Mouse (Mus musculus): ENCODE results near the gene Baz1a. TPM values are rescaled to one million over a fixed set of nuclear protein-coding genes. Genes with fewer than 3 reads are reported as not detected.
"Not testable (repeated sequence)": the region's sequence is repeated elsewhere in the genome, so short reads cannot be mapped to it uniquely, and the experiment has no call there.

The Baz1a gene
- polyA plus RNA-seq, 2 experiments from 2014 or later = 32.7 to 38.6 TPM

DNA sequence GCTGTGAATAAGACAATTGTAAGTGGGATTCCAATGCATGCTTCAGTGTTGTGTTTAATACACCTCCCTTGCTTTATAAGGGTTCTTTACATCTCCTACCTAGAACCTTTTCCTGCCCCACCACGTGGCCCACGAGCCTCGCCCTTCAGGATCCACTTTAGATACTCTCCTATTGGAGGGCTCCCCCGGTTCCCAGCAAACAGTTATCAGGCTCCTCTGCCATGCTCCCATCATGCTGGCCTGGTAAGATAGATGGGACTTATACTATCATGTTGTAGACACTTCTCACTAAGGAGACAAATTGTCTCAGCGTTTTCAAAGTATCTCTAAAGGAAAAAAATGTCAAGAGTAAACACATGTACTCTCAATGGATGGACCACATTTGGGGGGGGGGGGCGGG is 33.6 kb downstream of the Baz1a start:
- ATAC-seq = no peak

DNA sequence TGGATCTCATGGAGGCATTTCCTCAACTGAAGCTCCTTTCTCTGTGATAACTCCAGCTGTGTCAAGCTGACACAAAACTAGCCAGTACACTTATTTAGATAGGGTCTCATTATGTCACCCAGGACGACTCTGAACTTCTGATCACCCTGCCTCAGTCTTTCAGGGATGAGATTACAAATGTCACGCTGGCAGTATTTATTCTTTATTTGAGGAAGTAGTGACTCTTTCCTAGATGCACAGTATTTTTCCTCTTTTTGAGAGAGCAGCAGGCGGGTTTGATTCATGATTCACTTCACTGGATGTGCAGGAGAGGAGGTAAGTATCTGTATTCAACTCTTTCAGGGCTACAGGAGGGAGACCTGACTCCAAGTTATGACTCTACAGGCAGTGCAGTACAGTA is 45.1 kb downstream of the Baz1a start:
- ATAC-seq = no peak

DNA sequence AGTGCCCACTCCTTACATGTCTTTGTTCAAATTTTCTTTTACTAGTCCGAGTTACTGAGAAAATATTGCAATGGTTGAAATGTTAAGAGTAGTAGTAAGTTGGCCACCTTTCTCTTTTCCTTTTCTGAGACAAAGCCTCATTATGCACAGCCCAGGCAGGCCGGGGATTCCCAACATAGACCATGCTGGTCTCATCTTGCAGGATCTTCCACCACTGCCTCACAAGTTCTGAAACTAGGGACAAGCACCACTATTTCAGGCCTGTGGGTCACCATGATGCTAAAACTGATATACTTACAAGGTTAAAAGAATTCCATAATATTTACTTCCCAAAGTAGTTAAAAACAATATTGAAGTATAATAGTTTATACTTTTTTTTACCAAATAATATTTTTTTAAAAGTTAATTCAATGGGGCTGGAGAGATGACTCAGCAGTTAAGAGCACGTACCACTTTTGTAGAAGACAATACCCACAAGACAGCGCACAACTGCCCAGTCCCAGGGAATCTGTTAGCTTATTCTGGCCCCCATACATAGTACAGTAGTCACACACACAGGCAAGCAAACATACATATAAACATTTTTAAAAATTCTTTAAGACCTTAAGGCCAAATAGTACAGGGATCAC is 48.5 kb downstream of the Baz1a start:
- no peak for ATAC-seq

- ATAC-seq = no peak
These were observed 54.6 kb downstream of the Baz1a start for GRCm38 (mm10) chr12:54959569-54959968.

GRCm38 (mm10) chr12:54956974-54957373 is 57.2 kb downstream of the Baz1a start:
- ATAC-seq = no peak

- no peak for ATAC-seq
These were observed 57.7 kb downstream of the Baz1a start for GRCm38 (mm10) chr12:54956457-54956856.

DNA sequence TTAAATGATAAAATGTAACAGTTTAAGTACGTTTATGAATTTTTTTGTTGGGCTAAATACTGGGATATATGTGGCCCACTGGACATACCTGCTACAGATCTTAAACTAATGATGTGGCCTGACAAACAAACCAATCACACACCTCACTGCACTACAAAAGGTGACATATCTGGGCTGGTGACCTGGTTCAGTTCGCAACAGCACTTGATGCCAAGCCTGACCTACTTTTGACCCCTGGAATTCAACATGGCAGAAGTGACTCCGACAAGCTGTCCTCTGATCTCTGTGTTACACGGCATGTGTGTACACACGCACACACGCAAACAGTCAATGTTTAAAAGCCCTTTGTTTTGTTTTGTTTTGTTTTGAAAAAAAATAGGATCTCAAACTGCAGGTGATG is 68.0 kb downstream of the Baz1a start:
- no peak for ATAC-seq

DNA sequence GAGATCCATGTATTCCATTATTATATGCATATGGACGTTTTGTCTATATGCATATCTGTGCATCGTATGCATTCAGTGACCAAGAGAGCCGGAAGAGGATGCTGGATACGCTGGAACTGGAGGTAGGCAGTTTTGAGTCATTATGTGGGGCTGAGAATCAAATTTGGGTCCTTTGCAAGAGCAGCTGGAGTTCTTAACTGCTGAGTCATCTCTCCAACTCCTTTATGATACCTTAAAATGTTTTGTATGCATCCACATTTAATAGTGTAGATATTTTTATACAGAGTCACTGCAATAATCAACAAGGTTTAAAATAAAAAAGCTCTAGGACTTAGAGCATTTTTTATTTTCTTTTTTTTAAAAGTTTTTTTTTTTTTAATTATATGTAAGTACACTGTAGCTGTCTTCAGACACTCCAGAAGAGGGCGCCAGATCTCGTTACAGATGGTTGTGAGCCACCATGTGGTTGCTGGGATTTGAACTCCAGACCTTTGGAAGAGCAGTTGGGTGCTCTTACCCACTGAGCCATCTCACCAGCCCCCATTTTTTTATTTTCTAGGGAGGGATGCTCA is 71.5 kb downstream of the Baz1a start:
- ATAC-seq = not testable (repeated sequence)

GRCm38 (mm10) chr12:54937581-54938343 is 76.4 kb downstream of the Baz1a start:
- not testable (repeated sequence) for ATAC-seq

DNA sequence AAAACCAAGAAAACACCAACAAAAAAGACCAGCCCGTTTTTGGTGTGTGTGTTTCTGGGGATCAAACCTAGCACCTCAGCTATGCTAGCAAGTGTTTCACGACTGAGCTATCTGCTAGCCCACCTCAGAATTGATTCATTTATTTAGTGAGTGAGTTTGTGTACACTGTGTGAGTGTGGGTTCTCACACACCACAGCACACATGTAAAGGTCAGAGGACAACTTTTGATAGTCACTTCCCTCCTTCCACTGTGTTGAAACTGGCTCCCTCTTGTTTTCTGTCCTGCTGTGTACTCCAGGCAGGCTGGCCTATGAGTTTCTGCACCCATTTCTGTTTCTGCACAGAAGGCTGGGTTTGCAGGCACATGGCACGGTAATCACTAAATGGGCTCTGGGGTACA is 103.8 kb downstream of the Baz1a start:
- ATAC-seq = no peak

DNA sequence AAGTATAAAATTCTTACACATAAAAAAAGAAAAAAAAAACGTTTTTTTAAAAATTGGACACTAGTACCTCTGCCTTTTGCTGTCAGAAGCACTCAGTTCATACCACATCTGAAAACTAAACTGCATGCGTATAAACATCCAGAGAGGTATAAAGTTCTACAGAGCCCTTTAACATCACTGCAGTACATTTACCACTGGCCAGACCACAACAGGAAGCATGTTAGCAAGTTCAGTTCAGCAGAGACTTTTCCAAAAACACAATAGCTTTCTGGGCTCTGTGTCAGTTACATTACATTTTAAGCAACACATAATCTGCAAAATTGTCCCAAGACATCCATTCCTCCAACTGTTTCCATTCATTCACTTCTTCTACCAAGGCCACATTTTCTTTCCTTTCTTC is 121.6 kb downstream of the Baz1a start:
- not testable (repeated sequence) for ATAC-seq

- no peak for ATAC-seq
These were observed 123.7 kb downstream of the Baz1a start for GRCm38 (mm10) chr12:54890426-54890825.

- no peak for ATAC-seq
These were observed 126.5 kb downstream of the Baz1a start for GRCm38 (mm10) chr12:54887580-54888127.

- no peak for ATAC-seq
These were observed 134.5 kb downstream of the Baz1a start for GRCm38 (mm10) chr12:54879630-54880029.

- ATAC-seq = no peak
These were observed 134.9 kb downstream of the Baz1a start for GRCm38 (mm10) chr12:54879211-54879610.

DNA sequence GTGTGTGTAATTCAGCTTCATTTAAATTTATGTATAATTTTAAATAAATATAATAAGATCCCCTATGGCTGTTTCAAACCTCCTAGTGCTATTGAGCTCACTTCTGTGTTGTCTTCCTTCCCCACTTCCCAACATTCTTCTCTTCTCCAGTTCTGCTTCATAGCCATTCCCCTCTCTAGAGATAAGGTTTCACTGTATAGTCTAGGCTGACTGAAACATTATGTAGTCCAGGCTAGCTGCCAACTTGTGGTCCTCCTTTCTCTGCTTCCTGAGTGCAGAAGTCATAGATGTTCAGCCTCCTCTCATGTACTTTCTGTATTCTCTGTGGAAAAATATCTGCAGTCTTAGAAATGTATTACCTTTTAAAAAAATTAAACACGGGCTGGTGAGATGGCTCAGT is 136.3 kb downstream of the Baz1a start:
- no peak for ATAC-seq

DNA sequence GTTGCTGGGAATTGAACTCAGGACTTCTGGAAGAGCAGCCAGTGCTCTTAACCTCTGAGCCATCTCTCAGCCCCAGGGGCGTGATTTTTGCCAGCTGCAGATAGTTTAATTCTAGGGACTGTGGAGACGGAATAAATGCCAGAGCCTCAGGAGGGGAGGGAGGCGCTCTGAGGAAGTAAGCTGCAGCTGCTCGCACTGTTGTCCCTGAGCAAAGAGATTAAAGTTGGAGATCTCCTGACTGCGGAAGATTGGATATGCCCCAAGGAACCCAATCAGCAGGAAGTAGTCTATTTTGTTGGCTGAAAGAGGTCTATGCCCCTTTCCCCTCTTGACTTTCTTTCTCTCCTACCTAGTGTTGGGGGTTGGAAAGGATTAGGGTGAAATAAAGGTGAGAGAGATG is 137.3 kb downstream of the Baz1a start:
- no peak for ATAC-seq

DNA sequence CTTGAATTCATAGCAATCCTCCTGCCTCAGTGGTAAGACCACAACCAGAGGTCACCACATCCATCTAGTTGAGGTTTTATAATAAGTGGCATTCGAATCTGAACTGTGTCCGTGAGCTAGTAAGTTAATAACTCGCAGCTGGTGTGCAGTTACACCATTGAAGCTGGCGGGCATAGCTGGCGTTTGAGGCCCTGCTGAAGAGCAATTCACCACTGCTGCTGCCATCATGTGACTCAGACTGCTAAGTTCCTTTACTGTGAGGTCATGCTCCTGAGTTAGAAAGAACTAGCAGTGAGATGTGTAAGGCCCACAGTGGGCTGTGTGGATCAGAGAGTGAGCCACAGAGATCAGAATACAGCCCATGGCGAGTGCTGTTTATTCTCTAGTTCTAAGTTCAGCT is 139.4 kb downstream of the Baz1a start:
- ATAC-seq = no peak

- ATAC-seq = peak; percentile 66
These were observed 151.3 kb downstream of the Baz1a start, which contains the start of gene Cfl2 for GRCm38 (mm10) chr12:54862606-54863535. Cfl2 (minus strand) TSS chr12:54862877.

- ATAC-seq = peak; percentile 43
These were observed 152.1 kb downstream of the Baz1a start for GRCm38 (mm10) chr12:54861991-54862605.

DNA sequence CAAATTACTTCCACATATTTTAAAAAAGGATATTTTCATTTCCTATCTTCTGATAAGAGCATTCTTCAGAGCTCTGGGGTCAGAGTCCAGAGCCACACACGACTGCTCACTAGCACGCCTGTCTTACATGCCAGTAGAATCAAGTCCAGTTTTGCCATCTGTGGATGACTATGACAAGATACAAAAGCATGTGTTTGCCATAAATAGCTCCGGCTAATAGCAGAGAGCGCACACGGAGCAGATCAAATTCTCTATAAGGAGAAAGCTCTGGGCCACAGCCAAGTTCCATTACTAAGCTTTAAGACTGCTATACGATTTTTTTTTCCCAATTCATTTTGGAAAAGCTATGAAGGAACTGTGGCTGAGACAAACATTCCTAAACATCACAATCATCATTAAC is 154.6 kb downstream of the Baz1a start:
- ATAC-seq = no peak

GRCm38 (mm10) chr12:54850551-54850950 is 163.6 kb downstream of the Baz1a start:
- no peak for ATAC-seq

All from activated CD4-positive, CD25-positive, alpha-beta regulatory T cell, adult 4 months (primary cell).